ENCODE assay signal across 27 mouse cellular contexts in the genomic region with DNA sequence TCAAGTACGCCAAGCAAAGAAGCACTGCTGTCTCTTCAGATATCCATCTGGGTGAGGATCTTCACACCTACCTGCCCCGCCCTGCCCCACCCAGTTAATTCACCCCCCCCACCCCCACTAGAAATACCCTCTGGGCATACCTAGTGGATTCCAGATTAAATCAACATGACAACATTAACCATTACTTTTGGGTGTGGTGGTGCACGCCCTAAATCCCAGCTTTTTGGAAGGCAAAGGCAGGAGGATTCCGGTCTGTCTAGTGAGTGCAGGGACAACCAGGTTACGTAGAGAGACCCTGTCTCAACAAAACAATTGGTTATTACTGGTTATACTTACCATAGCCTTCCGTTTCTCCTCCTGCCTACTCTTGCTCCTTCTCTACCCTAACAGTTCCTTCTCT. TPM values are rescaled to one million over a fixed set of nuclear protein-coding genes. Genes with fewer than 3 reads are reported as not detected.
"Had no signal": no experiment of that assay in that cellular context is flagged by ENCODE, and none has a peak within 500 bp of the region (broad histone marks: within the 10 kb centered on the region; RNA-seq: fewer than 3 reads in every experiment).

No protein-coding gene starts in this region.

- H3K9me3 ChIP-seq: heart, embryonic 10.5 days; hindbrain, embryonic 10.5 days; hindbrain, embryonic 12.5 days; intestine, embryonic 15.5 days; limb, embryonic 13.5 days; limb, embryonic 15.5 days; liver, embryonic 12.5 days had no signal

- H3K4me1 ChIP-seq: heart, embryonic 10.5 days; heart, embryonic 12.5 days; hindbrain, embryonic 10.5 days; hindbrain, embryonic 12.5 days; intestine, embryonic 15.5 days; limb, embryonic 13.5 days; limb, embryonic 15.5 days; liver, embryonic 12.5 days had no signal

- H3K4me3 ChIP-seq: gastrocnemius, adult 2 months; heart, embryonic 10.5 days; heart, embryonic 12.5 days; hindbrain, embryonic 10.5 days; hindbrain, embryonic 12.5 days; intestine, embryonic 15.5 days; layer of hippocampus, adult 2 months; left cerebral cortex, adult 2 months; limb, embryonic 13.5 days; limb, embryonic 15.5 days; liver, embryonic 12.5 days had no signal

- DNase-seq: gastrocnemius, adult 2 months; gastrocnemius, postnatal 10 days; gastrocnemius, postnatal 25 days; heart, postnatal 10 days; heart, postnatal 4 days; kidney, adult 18-20 months; kidney, adult 8-10 months; kidney, postnatal 10 days; kidney, postnatal 25 days; kidney, postnatal 4 days; left cerebral cortex, postnatal 4 days had no signal

- H3K36me3 ChIP-seq: heart, embryonic 10.5 days; heart, embryonic 12.5 days; hindbrain, embryonic 10.5 days; hindbrain, embryonic 12.5 days; intestine, embryonic 15.5 days; limb, embryonic 13.5 days; limb, embryonic 15.5 days; liver, embryonic 12.5 days had no signal

- H3K9ac ChIP-seq: heart, embryonic 12.5 days; hindbrain, embryonic 12.5 days; hindbrain, embryonic 14.5 days; intestine, embryonic 15.5 days; limb, embryonic 13.5 days; limb, embryonic 15.5 days; liver, embryonic 12.5 days; liver, embryonic 14.5 days had no signal

- H3K27ac ChIP-seq: gastrocnemius, adult 2 months; heart, embryonic 10.5 days; hindbrain, embryonic 10.5 days; hindbrain, embryonic 12.5 days; hindbrain, embryonic 14.5 days; intestine, embryonic 15.5 days; layer of hippocampus, adult 2 months; left cerebral cortex, adult 2 months; limb, embryonic 13.5 days; limb, embryonic 15.5 days; liver, embryonic 12.5 days; liver, embryonic 14.5 days had no signal

RNA-seq across cellular contexts. Expression of a gene that starts 12.7 kb away (rescaled TPM):
- total RNA-seq: gastrocnemius, adult 2 months; gastrocnemius, postnatal 25 days; heart, postnatal 4 days; layer of hippocampus, adult 2 months; layer of hippocampus, postnatal 10 days; layer of hippocampus, postnatal 25 days; left cerebral cortex, adult 2 months; left cerebral cortex, postnatal 10 days; left cerebral cortex, postnatal 25 days; left cerebral cortex, postnatal 4 days had no signal
